Mouse (Mus musculus) embryonic facial prominence, embryonic 14.5 days (tissue): ENCODE data around the gene Ska3. TPM values are rescaled to one million over a fixed set of nuclear protein-coding genes. Genes with fewer than 3 reads are reported as not detected.
"Not testable (repeated sequence)": the region's sequence is repeated elsewhere in the genome, so short reads cannot be mapped to it uniquely, and the experiment has no call there.

Source experiments
- ATAC-seq: fragments of 200-750 bp; cut with Nextera tagmentation; 2 replicates; pipeline ENCODE4 v1.8.0; 2017; ENCODE audit warnings: low read depth, moderate number of reproducible peaks, moderate TSS enrichment
- DNase-seq: peaks from one replicate; pipeline ENCODE4 v3.0.0-alpha.2; 2015; ENCODE audit warnings: low spot score
- H3K27ac ChIP-seq: fragments of 300-500 bp; sonication (generic); replicated peaks from 2 replicates; pipeline ENCODE4 v1.5.1; 2014; ENCODE audit warnings: low read depth, mild to moderate bottlenecking, low read length, moderate library complexity
- H3K27me3 ChIP-seq: fragments of 300-500 bp; sonication (generic); replicated peaks from 2 replicates; pipeline ENCODE4 v1.6.1; 2014; ENCODE audit warnings: low read length; ENCODE audit not compliant: control insufficient read depth, insufficient read depth
- H3K36me3 ChIP-seq: fragments of 300-500 bp; sonication (generic); 2 replicates; pipeline ENCODE4 v1.6.1; 2014; ENCODE audit warnings: low read length, mixed read lengths; ENCODE audit not compliant: control insufficient read depth, insufficient read depth
- H3K4me1 ChIP-seq: fragments of 300-500 bp; sonication (generic); 2 replicates; pipeline ENCODE4 v1.6.1; 2014; ENCODE audit warnings: antibody characterized with exemption, low read length; ENCODE audit not compliant: control insufficient read depth, insufficient read depth
- H3K4me2 ChIP-seq: fragments of 300-500 bp; sonication (generic); 2 replicates; pipeline ENCODE4 v1.6.1; 2014; ENCODE audit warnings: low read depth, mild to moderate bottlenecking, low read length, moderate library complexity, mixed read lengths
- H3K4me3 ChIP-seq: fragments of 300-500 bp; sonication (generic); 2 replicates; pipeline ENCODE4 v1.5.1; 2014; ENCODE audit warnings: low read depth, mild to moderate bottlenecking, low read length
- H3K9ac ChIP-seq: fragments of 300-500 bp; sonication (generic); 2 replicates; pipeline ENCODE4 v1.6.1; 2014; ENCODE audit warnings: low read depth, mild to moderate bottlenecking, low read length, moderate library complexity, mixed read lengths
- H3K9me3 ChIP-seq: fragments of 300-500 bp; sonication (generic); 2 replicates; pipeline ENCODE4 v1.6.1; 2016; ENCODE audit warnings: low read length; ENCODE audit not compliant: control insufficient read depth
- WGBS: fragments of 180-500 bp; shearing (Covaris S2); extraction: QIAGEN DNeasy Blood & Tissue Kit; methylation state at CpG from one replicate; pipeline ENCODE4 v1.1.7; 2014; 5-methylcytosine and 5-hydroxymethylcytosine counted together
- polyA plus RNA-seq: library from polyadenylated mRNA; unstranded; fragments of >200 nt; fragmentation: Nextera tagmentation; extraction: Ambion mirVana; gene quantifications from 2 replicates; pipeline ENCODE4 v1.2.1, GENCODE M21; 2014

Gene Ska3
- 15.3 and 17.2 TPM in 2 replicates for polyA plus RNA-seq

DNA sequence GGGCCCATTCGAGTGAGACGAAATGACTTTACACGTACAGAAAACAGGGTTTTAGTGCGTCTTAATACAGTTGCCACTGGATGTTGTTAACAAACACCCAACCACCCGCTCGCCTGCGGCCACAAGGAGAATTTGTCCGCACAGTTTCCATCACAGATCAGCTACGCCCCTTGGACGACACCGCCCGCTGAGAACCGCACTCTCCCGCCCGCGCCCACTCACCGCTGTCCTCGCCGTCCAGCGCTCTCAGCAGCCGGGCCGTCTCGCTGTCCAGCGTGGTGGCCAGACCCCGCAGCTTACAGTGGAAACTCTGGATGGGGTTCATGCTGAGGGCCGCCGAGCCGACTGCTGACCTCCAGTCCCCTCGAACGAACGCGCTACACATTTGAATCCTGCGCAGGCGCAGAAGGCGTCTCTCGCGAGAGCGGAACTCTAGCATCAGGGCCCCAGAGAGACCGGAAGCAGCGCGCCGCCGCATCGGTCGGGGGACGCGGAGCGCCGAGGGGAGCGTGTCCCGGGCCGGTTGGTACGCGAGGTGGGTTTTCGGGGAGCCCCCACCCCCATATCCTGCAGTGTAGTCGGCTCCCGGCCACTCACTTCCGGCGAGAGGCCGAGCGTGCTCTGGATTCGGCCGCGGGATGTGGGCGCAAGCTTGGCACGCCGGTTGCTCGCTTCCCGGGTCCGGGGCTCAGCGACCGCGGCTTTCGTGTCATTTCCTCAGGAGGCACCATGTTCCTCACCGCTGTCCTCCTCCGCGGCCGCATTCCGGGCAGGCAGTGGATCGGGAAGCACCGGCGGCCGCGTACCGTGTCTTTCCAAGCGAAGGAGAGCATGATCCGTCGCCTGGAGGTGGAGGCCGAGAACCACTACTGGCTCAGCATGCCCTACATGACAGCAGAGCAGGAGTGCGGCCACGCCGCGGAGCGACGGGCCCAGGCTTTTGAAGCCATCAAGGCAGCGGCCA is at the start of gene Ska3, which contains the start of gene Mrpl57:
Ska3 (minus strand) TSS at position 398 of the 964 bp plus-strand sequence.
Mrpl57 (plus strand) TSS at position 447 of the 964 bp plus-strand sequence.
- peak; percentile 97 for ATAC-seq
- WGBS: under 1% methylated on average over 55 of the region's 96 CpGs
- no peaks in the 10 kb centered on the region for H3K9me3 ChIP-seq
- peaks cover 19% of the 10 kb centered on the region for H3K36me3 ChIP-seq
- H3K4me1 ChIP-seq: peaks cover 9% of the 10 kb centered on the region
- H3K9ac ChIP-seq: peak within 1 kb of the TSS; percentile 89
- H3K4me2 ChIP-seq: peak within 1 kb of the TSS; percentile 63
- peak; percentile 96 for DNase-seq
- peak within 1 kb of the TSS; percentile 87 for H3K27ac ChIP-seq
- peak within 1 kb of the TSS; percentile 70 for H3K4me3 ChIP-seq
- H3K27me3 ChIP-seq: no peaks in the 10 kb centered on the region

DNA sequence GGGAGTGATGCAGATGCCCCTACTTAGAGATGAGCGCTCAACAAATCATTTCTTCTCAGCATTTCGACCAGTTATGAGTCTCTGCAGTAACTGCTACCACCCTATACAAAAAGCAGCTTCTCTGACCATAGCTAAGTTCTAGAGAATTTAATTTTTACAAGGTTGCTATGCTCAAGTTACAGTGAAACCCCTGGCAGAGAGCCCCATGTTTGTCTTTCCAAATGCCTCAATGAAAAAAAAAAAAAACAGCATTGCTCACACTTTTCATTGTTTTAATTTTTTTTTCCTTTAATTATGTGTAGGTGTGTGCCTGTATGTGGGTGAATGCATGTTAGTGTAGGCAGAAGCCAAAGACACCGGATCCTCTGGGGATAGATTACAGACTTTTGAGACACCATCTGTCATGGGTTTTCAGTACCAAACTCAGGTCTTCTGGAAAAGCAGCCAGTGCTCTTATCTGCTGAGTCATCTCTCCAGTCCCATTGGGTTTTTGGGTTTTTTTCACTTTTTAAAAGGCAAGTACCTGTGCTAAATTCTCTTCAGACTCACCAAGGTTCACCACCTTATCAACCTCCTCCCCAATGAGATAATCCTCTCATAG is 40.8 kb upstream of the Ska3 start:
- WGBS: 90% methylated on average over 3 of the region's 3 CpGs
- ATAC-seq: no peak
- no peak overlapping the region for H3K27ac ChIP-seq
- H3K36me3 ChIP-seq: peaks cover 60% of the 10 kb centered on the region
- H3K27me3 ChIP-seq: no peaks in the 10 kb centered on the region
- H3K4me3 ChIP-seq: no peak overlapping the region
- H3K4me1 ChIP-seq: no peaks in the 10 kb centered on the region
- H3K9ac ChIP-seq: no peak overlapping the region
- no peak for DNase-seq
- H3K4me2 ChIP-seq: no peak overlapping the region
- no peaks in the 10 kb centered on the region for H3K9me3 ChIP-seq

DNA sequence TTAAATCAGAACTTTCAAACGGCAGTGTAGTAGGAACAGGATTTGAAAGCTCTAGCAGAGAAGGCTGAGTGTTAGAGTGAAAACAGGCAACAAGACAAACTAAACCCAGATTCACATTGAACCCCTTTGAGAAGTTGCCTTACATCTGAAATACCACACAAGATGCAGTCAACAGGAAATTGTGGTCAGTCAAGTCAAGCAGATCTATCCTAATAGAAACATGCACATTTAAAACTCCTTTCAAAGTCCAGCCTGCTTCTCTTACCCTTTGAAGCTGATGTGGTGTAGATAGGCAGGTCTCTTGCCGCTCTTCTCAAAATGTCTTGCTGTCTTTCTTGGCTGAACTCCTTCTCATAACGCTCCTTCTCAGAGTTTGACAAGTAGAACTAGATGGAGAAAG is 39.3 kb upstream of the Ska3 start:
- no peak overlapping the region for H3K4me2 ChIP-seq
- ATAC-seq: no peak
- H3K4me1 ChIP-seq: no peaks in the 10 kb centered on the region
- H3K36me3 ChIP-seq: peaks cover 64% of the 10 kb centered on the region
- H3K9me3 ChIP-seq: no peaks in the 10 kb centered on the region
- no peak for DNase-seq
- WGBS: 89% methylated on average over 3 of the region's 3 CpGs
- no peaks in the 10 kb centered on the region for H3K27me3 ChIP-seq
- H3K4me3 ChIP-seq: no peak overlapping the region
- H3K9ac ChIP-seq: no peak overlapping the region
- no peak overlapping the region for H3K27ac ChIP-seq

DNA sequence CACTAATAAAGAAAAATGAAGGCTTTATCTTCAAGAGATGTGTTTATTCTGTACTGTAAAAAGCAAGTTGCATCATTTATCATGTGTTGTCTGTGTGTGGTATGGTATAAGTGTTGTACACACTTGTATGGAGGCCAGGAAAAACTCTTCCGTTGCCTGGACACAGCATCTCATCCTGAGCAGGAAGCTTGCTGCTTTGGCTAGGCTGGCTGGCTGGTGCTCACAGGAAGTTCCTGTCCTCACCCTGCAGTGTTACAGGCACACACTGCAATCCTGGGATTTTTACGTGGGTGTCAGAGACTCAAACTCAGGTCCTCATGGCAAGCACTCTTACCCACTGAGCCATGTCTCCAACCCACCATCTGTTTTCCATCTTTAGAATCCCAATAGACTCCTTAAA is 37.1 kb upstream of the Ska3 start:
- Histone ChIP-seq H3K9me3 (no peaks in the 10 kb centered on the region), H3K4me3 (no peak overlapping the region), H3K4me2 (no peak overlapping the region), H3K27me3 (no peaks in the 10 kb centered on the region), H3K4me1 (no peaks in the 10 kb centered on the region), H3K36me3 (peaks cover 58% of the 10 kb centered on the region), H3K9ac (no peak overlapping the region), H3K27ac (no peak overlapping the region)
- no peak for DNase-seq
- WGBS: 82% methylated on average over 2 of the region's 2 CpGs
- no peak for ATAC-seq

DNA sequence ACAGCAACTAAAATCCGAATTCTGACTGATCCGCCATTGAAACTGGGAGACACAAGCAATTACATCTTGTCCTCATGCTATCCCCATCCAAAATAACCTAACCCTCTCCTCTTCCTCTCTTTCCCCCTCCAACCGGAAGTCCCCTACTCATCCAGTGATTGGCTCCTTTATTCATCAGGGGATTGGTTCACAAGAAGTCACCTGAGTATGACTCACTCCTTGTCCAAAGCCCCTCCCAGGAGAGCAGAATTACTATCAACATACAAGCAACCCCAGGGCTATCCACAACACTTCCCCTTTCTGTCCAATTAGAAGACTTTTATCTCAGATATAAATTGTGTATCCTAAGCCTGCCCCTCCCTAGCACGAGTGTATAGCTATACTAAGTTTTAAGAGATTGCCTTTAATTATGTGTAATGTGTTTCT is 36.0 kb upstream of the Ska3 start:
- WGBS: 86% methylated on average over 4 of the region's 4 CpGs
- H3K9ac ChIP-seq: no peak overlapping the region
- ATAC-seq: no peak

DNA sequence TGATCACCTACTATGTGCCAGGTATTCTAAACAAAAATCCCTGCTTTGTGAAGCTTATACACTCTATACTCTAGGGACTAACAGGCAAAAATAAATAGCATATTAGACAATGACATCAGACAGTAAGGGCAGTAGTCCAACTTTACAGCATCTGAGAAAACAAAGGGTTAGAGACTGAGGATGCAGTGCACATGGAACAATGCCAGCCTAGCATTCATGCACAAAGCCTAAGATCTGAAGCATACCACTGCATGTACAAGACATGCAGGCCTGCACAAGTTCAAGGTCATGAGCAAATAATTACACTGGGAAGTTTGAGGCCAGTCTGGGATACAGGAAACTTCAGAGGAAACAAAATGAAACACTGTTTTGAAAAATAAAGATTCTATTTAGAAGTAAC is 33.5 kb upstream of the Ska3 start:
- Histone ChIP-seq H3K27me3 (no peaks in the 10 kb centered on the region), H3K9me3 (no peaks in the 10 kb centered on the region), H3K36me3 (peaks cover 56% of the 10 kb centered on the region), H3K9ac (no peak overlapping the region), H3K4me1 (no peaks in the 10 kb centered on the region), H3K27ac (no peak overlapping the region), H3K4me2 (no peak overlapping the region), H3K4me3 (no peak overlapping the region)
- ATAC-seq (no peak), DNase-seq (peak; percentile 64)

More for the DNA sequence above, 36.0 kb upstream of the Ska3 start:
- H3K4me3 ChIP-seq: no peak overlapping the region
- H3K4me1 ChIP-seq: no peaks in the 10 kb centered on the region
- peaks cover 61% of the 10 kb centered on the region for H3K36me3 ChIP-seq
- no peaks in the 10 kb centered on the region for H3K9me3 ChIP-seq
- no peaks in the 10 kb centered on the region for H3K27me3 ChIP-seq
- H3K4me2 ChIP-seq: no peak overlapping the region
- H3K27ac ChIP-seq: no peak overlapping the region
- DNase-seq: no peak

DNA sequence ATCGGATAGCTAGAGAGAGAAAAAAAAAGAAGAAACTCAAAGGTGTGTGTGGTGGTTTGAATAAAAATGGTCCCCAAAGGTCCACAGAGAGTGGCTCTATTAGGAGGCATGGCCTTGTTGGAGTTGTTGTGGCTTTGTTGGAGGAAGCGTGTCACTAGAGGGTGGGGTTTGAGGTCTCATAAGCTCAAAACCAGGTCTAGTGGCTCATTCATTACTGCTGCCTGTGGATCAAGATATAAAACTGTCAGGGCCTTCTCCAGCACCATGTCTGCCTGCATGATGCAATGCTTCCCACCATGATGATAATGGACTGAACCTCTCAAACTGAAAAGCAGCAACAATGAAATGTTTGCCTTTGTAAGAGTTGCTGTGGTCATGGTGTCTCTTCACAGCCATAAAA is 32.6 kb upstream of the Ska3 start:
- H3K4me2 ChIP-seq: no peak overlapping the region
- H3K36me3 ChIP-seq: peaks cover 48% of the 10 kb centered on the region
- H3K9ac ChIP-seq: no peak overlapping the region
- H3K4me3 ChIP-seq: no peak overlapping the region
- H3K27me3 ChIP-seq: no peaks in the 10 kb centered on the region
- H3K4me1 ChIP-seq: no peaks in the 10 kb centered on the region
- ATAC-seq (no peak), DNase-seq (no peak)
- no peaks in the 10 kb centered on the region for H3K9me3 ChIP-seq
- 90% methylated on average over 2 of the region's 2 CpGs for WGBS
- no peak overlapping the region for H3K27ac ChIP-seq

DNA sequence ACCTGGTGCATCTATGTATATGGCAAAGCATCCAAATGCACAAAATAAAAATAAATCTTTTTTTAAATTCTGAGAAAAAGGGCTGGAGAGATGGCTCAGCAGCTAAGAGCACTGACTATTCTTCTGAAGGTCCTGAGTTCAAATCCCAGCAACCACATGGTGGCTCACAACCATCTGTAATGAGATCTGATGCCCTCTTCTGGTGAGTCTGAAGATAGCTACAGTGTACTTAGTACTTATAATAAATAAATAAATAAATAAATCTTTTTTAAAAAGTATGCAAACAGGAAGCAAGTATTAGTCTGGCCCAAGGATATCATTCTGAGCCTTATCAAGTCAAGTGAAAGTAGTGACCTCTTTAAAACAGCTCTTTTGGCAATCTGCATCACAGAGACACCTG is 30.1 kb upstream of the Ska3 start:
- H3K4me1 ChIP-seq, H3K4me3 ChIP-seq, H3K27ac ChIP-seq, H3K4me2 ChIP-seq, H3K9ac ChIP-seq, DNase-seq, H3K9me3 ChIP-seq, H3K27me3 ChIP-seq, ATAC-seq: not testable (repeated sequence)
- H3K36me3 ChIP-seq: peaks cover 55% of the 10 kb centered on the region
